Mouse (Mus musculus) CD4-positive helper T cell, adult 2 months (primary cell): ENCODE results near the gene Frmd4a.

Source experiments
- DNase-seq: peaks from one replicate; pipeline ENCODE4 v3.0.0-alpha.2; 2012; ENCODE audit warnings: low read depth, missing footprints, low spot score

Frmd4a gene

DNA sequence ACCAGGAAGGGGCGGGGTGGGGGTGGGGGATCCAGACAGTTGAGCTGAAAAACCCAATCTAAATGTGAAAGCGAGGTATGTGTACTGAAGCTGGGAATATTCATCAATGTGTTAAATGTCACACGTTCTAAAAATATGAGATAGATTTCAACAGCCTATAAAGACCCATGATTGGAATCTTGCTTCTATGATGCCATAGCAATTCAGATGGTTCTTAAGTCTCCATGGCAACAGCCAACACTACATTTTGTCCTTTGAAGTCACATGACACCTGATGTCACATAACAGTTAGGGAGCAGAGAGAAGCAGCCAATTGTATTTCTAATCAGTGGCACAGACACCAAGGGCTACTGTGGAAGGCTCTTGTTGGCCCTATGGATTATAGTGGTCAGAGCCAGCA lies 120.0 kb downstream of the Frmd4a start:
- DNase-seq = no peak

- DNase-seq = no peak
Observed at GRCm38 (mm10) chr2:4142221-4142950, 124.9 kb downstream of the Frmd4a start.

- DNase-seq = no peak
Observed at GRCm38 (mm10) chr2:4144424-4144823, 126.9 kb downstream of the Frmd4a start.

- DNase-seq = no peak
Observed at GRCm38 (mm10) chr2:4152521-4153040, 135.1 kb downstream of the Frmd4a start.

DNA sequence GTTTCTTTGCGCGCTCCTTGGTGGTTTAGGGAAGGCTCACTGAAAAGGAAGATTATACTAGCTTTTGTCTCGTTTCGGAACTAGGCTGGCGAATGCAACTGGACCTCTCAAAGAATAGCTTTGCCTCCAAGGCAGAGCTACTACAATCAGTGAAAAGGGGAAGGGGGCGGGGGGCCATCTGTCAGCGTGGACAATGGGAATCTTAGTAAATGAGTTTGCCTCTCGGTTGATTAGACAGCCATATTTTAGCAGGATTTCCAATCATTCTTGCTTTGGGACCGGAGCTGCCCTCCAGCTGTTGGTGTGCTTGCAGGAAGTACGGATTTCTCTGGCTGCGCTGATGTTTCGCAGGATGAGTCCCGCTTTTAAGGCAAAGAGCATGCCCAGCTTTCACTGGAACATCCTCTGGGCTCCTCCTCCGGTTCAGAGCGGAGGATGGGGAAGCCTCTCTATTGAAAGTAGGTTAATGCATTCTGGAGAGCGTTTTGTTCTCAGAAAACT lies 135.7 kb downstream of the Frmd4a start:
- DNase-seq = no peak

- no peak for DNase-seq
Observed at GRCm38 (mm10) chr2:4154036-4154653, 136.6 kb downstream of the Frmd4a start.

GRCm38 (mm10) chr2:4154654-4155047 lies 137.1 kb downstream of the Frmd4a start:
- DNase-seq = no peak

- DNase-seq = no peak
Observed at GRCm38 (mm10) chr2:4155406-4155805, 137.9 kb downstream of the Frmd4a start.

- no peak for DNase-seq
Observed at GRCm38 (mm10) chr2:4156511-4156910, 139.0 kb downstream of the Frmd4a start.

- DNase-seq = no peak
Observed at GRCm38 (mm10) chr2:4157396-4157795, 139.9 kb downstream of the Frmd4a start.

GRCm38 (mm10) chr2:4159574-4160203 lies 142.2 kb downstream of the Frmd4a start:
- no peak for DNase-seq

DNA sequence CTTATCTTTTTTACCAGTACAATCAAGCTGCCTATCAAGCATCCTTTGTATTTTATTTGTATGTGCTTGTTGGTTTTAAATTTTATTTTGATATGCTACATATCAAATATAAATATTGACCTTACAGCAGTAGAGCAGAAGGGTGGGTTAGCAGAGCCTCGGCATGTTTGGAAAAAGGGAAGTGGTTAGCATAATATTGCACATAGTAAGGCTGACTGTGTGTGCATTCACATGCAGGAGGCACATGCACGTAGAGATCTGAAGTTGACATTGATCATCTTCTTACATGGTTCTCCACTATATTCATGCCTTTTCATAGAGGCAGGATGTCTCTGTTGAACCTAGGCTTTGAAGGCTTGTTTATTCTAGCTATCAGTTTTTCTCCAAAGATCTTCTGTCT lies 148.7 kb downstream of the Frmd4a start:
- DNase-seq = no peak

DNA sequence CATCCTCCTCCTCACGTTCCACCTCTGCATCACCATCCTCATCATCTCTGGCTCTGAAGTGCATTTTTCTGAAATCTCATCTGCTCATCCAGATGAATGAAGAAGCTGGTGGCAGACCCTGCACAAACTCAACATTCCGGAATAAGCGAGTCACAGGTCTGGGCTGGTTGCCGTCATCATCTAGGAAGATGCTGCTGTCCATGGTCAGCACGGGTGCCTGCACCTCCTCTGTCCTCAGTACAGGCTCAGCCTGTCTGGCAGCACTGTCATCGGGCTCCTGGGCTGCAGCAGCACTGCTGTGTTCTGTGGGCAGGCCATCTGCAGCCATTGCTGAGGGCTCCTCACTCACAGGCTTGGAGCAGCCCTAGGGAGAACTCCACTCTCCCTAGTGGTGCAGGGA lies 149.6 kb downstream of the Frmd4a start:
- DNase-seq = no peak

GRCm38 (mm10) chr2:4169726-4170125 lies 152.2 kb downstream of the Frmd4a start:
- DNase-seq = no peak

DNA sequence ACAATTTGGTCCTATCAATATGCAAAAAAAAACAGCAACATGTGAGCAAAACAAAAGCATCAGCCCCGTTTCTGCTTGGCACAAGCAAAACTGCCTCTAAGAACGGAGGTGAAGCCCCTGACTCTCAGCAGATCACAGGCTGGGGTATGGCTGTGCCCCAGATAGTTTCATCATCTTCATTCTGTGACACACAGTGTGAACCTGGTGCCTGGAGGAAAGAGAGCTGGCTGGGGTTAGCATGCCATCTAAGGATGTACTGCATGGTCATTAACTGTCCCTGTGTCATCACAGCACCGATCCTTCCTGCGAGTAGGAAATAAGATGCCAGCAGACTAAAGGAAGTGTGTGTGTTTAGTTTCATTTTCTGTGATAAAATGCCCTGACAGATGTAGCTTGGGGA lies 152.7 kb downstream of the Frmd4a start:
- DNase-seq = no peak

DNA sequence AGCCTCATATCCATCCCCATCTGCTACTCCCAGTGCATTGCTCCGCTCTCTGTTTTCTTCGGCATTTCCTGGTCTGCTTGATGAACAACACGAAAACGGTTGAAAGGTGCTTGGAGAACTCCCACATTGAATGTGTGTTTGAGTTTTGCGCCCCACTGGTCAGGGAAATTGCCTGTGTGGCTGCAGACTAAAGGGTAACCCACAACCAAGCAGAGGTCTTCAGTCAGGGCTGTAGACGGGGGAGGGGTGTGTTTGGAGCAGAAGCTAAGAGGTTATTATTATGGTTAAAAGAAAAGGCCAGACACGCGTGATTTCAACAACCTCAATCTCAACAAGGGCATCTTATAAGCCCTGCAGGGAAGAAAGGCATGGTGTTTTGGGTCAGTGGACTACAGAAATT lies 167.5 kb downstream of the Frmd4a start:
- no peak for DNase-seq

GRCm38 (mm10) chr2:4187521-4187920 lies 170.0 kb downstream of the Frmd4a start:
- DNase-seq = no peak

DNA sequence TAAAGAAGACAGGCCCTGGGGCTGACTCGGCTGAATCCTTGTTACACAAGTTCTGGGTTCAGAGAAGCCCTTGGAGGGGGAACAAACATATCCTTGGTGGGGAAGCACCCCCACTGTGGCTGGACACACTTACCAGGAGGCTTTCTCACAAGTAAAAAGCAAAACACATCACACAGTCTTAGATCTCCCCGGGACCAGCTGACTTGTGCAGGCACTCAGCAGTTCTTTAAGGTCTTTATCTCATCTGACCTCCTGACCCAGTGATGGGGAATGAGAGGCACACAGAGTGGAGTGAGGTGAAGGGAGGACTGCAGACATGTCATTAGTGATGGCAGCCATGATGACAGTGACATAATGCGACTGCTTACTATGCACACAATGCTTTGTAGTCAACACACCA lies 170.8 kb downstream of the Frmd4a start:
- no peak for DNase-seq

DNA sequence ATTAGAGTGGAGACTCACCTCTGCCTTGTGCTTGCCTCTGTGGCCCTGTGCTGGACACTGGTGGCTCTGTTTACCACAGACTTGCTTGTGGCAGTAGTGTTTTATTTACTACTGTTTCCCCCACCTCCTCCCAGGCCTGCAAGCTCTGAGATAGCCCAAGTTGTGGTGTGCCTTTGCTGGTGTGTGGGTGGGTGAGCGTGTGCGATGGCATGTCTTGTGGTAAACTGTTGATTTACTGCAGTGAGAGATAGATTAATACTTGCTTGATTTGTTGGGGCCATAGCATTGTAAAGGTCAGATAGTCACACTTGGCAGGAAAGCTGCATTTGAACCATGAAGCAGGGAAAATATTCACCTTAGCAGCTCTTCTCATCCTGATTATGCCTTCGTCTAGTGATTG lies 172.8 kb downstream of the Frmd4a start:
- DNase-seq = no peak

- DNase-seq = no peak
Observed at GRCm38 (mm10) chr2:4190995-4191394, 173.5 kb downstream of the Frmd4a start.

GRCm38 (mm10) chr2:4193206-4193605 lies 175.7 kb downstream of the Frmd4a start:
- no peak for DNase-seq

- no peak for DNase-seq
Observed at GRCm38 (mm10) chr2:4194324-4195014, 177.0 kb downstream of the Frmd4a start.
